Comparison of ENCODE assay signal across 16 mouse cellular contexts in genomic region chr1:85921725-85922124, GRCm38 (mm10). TPM values are rescaled to one million over a fixed set of nuclear protein-coding genes. Genes with fewer than 3 reads are reported as not detected.
DNase-seq lines count a peak whose midpoint lies in the region; ATAC-seq lines count a peak whose summit lies in the region.
"Had no signal": no experiment of that assay in that cellular context is flagged by ENCODE, and none has a peak within 500 bp of the region (broad histone marks: within the 10 kb centered on the region; RNA-seq: fewer than 3 reads in every experiment).

No protein-coding gene starts in this region.

- no peak overlapping the region for H3K9ac ChIP-seq in hindbrain, embryonic 15.5 days
- H3K9ac ChIP-seq in neural tube, embryonic 13.5 days: no peak overlapping the region
- H3K9ac ChIP-seq in neural tube, embryonic 15.5 days (replicated peaks): no peak overlapping the region
- H3K9ac ChIP-seq: embryonic facial prominence, embryonic 13.5 days; heart, embryonic 15.5 days; kidney, embryonic 15.5 days; lung, embryonic 14.5 days; neural tube, embryonic 12.5 days had no signal

- no peaks in the 10 kb centered on the region for H3K36me3 ChIP-seq in hindbrain, embryonic 15.5 days
- H3K36me3 ChIP-seq in hindbrain, embryonic 10.5 days: no peaks in the 10 kb centered on the region
- no peaks in the 10 kb centered on the region for H3K36me3 ChIP-seq in neural tube, embryonic 13.5 days
- H3K36me3 ChIP-seq in neural tube, embryonic 15.5 days: no peaks in the 10 kb centered on the region
- H3K36me3 ChIP-seq: embryonic facial prominence, embryonic 13.5 days; heart, embryonic 15.5 days; kidney, embryonic 15.5 days; neural tube, embryonic 12.5 days had no signal

- 69% methylated on average over 7 of the region's 7 CpGs for WGBS in hindbrain, embryonic 15.5 days
- 86% methylated on average over 7 of the region's 7 CpGs for WGBS in hindbrain, embryonic 10.5 days
- whole genome bisulfite sequencing in neural tube, embryonic 13.5 days: 79% methylated on average over 7 of the region's 7 CpGs
- WGBS in neural tube, embryonic 15.5 days: 65% methylated on average over 7 of the region's 7 CpGs

- peak; percentile 54 for ATAC-seq in hindbrain, embryonic 15.5 days (ENCODE audit: low FRiP score, low read depth)
- ATAC-seq in neural tube, embryonic 13.5 days (ENCODE audit: low read depth): 0 out of 2 replicates have a peak, but pooled peaks have one; percentile 19
- ATAC-seq in neural tube, embryonic 15.5 days (ENCODE audit: low FRiP score): no peak
- ATAC-seq: Patski had no signal

- no peaks in the 10 kb centered on the region for H3K27me3 ChIP-seq in hindbrain, embryonic 15.5 days
- H3K27me3 ChIP-seq in hindbrain, embryonic 10.5 days (ENCODE audit: insufficient read depth, poor library complexity, severe bottlenecking): no peaks in the 10 kb centered on the region
- H3K27me3 ChIP-seq in neural tube, embryonic 13.5 days: peaks cover 20% of the 10 kb centered on the region
- no peaks in the 10 kb centered on the region for H3K27me3 ChIP-seq in neural tube, embryonic 15.5 days (replicated peaks)
- H3K27me3 ChIP-seq: embryonic facial prominence, embryonic 13.5 days; heart, embryonic 15.5 days; kidney, embryonic 15.5 days; Patski had no signal

- H3K4me1 ChIP-seq in hindbrain, embryonic 15.5 days (replicated peaks): peaks cover 34% of the 10 kb centered on the region
- H3K4me1 ChIP-seq in hindbrain, embryonic 10.5 days (replicated peaks): peaks cover 25% of the 10 kb centered on the region
- H3K4me1 ChIP-seq in neural tube, embryonic 13.5 days (replicated peaks): peaks cover 30% of the 10 kb centered on the region
- H3K4me1 ChIP-seq in neural tube, embryonic 15.5 days: peaks cover 27% of the 10 kb centered on the region

- DNase-seq in cerebellum, adult 9-10 months: peak; percentile 28
- DNase-seq in cerebellum, adult 8-10 months: no peak
- no peak for DNase-seq in hindbrain, embryonic 10.5 days (ENCODE audit: low spot score)
- no peak for DNase-seq in neural tube, embryonic 10.5 days (ENCODE audit: extremely low spot score, low spot score)
- DNase-seq in thymus, adult 18-20 months: no peak
- DNase-seq: liver; lung, embryonic 14.5 days had no signal

- no peak overlapping the region for H3K4me2 ChIP-seq in hindbrain, embryonic 15.5 days
- H3K4me2 ChIP-seq in neural tube, embryonic 13.5 days: no peak overlapping the region
- no peak overlapping the region for H3K4me2 ChIP-seq in neural tube, embryonic 15.5 days
- H3K4me2 ChIP-seq: embryonic facial prominence, embryonic 13.5 days; heart, embryonic 15.5 days; kidney, embryonic 15.5 days; lung, embryonic 14.5 days; neural tube, embryonic 12.5 days had no signal

- H3K9me3 ChIP-seq in hindbrain, embryonic 15.5 days: no peaks in the 10 kb centered on the region
- H3K9me3 ChIP-seq in hindbrain, embryonic 10.5 days: no peaks in the 10 kb centered on the region
- H3K9me3 ChIP-seq in neural tube, embryonic 13.5 days: 0 out of 2 replicates have a peak, but pooled peaks cover 4% of the 10 kb centered on the region
- no peaks in the 10 kb centered on the region for H3K9me3 ChIP-seq in neural tube, embryonic 15.5 days (replicated peaks)
- H3K9me3 ChIP-seq: embryonic facial prominence, embryonic 13.5 days; heart, embryonic 15.5 days; kidney, embryonic 15.5 days had no signal

- no peak overlapping the region for H3K4me3 ChIP-seq in hindbrain, embryonic 15.5 days
- H3K4me3 ChIP-seq in hindbrain, embryonic 10.5 days: no peak overlapping the region
- H3K4me3 ChIP-seq in neural tube, embryonic 13.5 days: no peak overlapping the region
- no peak overlapping the region for H3K4me3 ChIP-seq in neural tube, embryonic 15.5 days (replicated peaks)
- H3K4me3 ChIP-seq: embryonic facial prominence, embryonic 13.5 days; heart, embryonic 15.5 days; kidney, embryonic 15.5 days; megakaryocyte, embryonic 14.5 days; neural tube, embryonic 12.5 days had no signal

- peak overlapping the region; percentile 69 for H3K27ac ChIP-seq in hindbrain, embryonic 15.5 days (replicated peaks)
- H3K27ac ChIP-seq in hindbrain, embryonic 10.5 days: no peak overlapping the region
- peak overlapping the region; percentile 59 for H3K27ac ChIP-seq in neural tube, embryonic 13.5 days (replicated peaks)
- peak overlapping the region; percentile 70 for H3K27ac ChIP-seq in neural tube, embryonic 15.5 days (replicated peaks)
- H3K27ac ChIP-seq: embryonic facial prominence, embryonic 13.5 days; heart, embryonic 15.5 days; kidney, embryonic 15.5 days; neural tube, embryonic 12.5 days had no signal

RNA-seq across cellular contexts. Expression of gene 4933407L21Rik, which starts 6.6 kb away (rescaled TPM):
- 7.1 and 7.7 TPM in 2 replicates for polyA plus RNA-seq in hindbrain, embryonic 15.5 days (2015; fragmentation: Nextera tagmentation; extraction: Ambion mirVana)
- 0.43 and 0.51 TPM in 2 replicates for polyA plus RNA-seq in hindbrain, embryonic 10.5 days (2016; fragmentation: Nextera tagmentation; extraction: Ambion mirVana)
- 2.7 and 3.5 TPM in 2 replicates for polyA plus RNA-seq in neural tube, embryonic 13.5 days (2015; fragmentation: Nextera tagmentation; extraction: Ambion mirVana)
- polyA plus RNA-seq in neural tube, embryonic 15.5 days (2015; fragmentation: Nextera tagmentation; extraction: Ambion mirVana): 6.7 and 6.8 TPM in 2 replicates
- polyA plus RNA-seq: lung, embryonic 14.5 days had no signal

RNA-seq across cellular contexts. Expression of gene Itm2c, which starts 27.6 kb away (rescaled TPM):
- 204 TPM in 2 replicates for polyA plus RNA-seq in hindbrain, embryonic 15.5 days (2015; fragmentation: Nextera tagmentation; extraction: Ambion mirVana)
- 146 and 151 TPM in 2 replicates for polyA plus RNA-seq in hindbrain, embryonic 10.5 days (2016; fragmentation: Nextera tagmentation; extraction: Ambion mirVana)
- 148 and 155 TPM in 2 replicates for polyA plus RNA-seq in neural tube, embryonic 13.5 days (2015; fragmentation: Nextera tagmentation; extraction: Ambion mirVana)
- polyA plus RNA-seq in neural tube, embryonic 15.5 days (2015; fragmentation: Nextera tagmentation; extraction: Ambion mirVana): 185 and 211 TPM in 2 replicates

RNA-seq across cellular contexts. Expression of gene Gpr55, which starts 39.1 kb away (rescaled TPM):
- 0.17 and 0.25 TPM in 2 replicates for polyA plus RNA-seq in hindbrain, embryonic 15.5 days (2015; fragmentation: Nextera tagmentation; extraction: Ambion mirVana)
- not detected in 2 replicates for polyA plus RNA-seq in hindbrain, embryonic 10.5 days (2016; fragmentation: Nextera tagmentation; extraction: Ambion mirVana)
- 0.12 TPM in 1 of 2 replicates, not detected in the other for polyA plus RNA-seq in neural tube, embryonic 13.5 days (2015; fragmentation: Nextera tagmentation; extraction: Ambion mirVana)
- polyA plus RNA-seq in neural tube, embryonic 15.5 days (2015; fragmentation: Nextera tagmentation; extraction: Ambion mirVana): 0.10 and 0.19 TPM in 2 replicates
- polyA plus RNA-seq: lung, embryonic 14.5 days; Patski had no signal
